ENCODE assay signal across 11 mouse cellular contexts in genomic region chr11:60206207-60206606, GRCm38 (mm10). TPM values are rescaled to one million over a fixed set of nuclear protein-coding genes. Genes with fewer than 3 reads are reported as not detected.
A peak's percentile ranks its signal among the peaks of the same experiment; 100 is the strongest.
DNase-seq lines count a peak whose midpoint lies in the region; ATAC-seq lines count a peak whose summit lies in the region.
"Had no signal": no experiment of that assay in that cellular context is flagged by ENCODE, and none has a peak within 500 bp of the region (broad histone marks: within the 10 kb centered on the region; RNA-seq: fewer than 3 reads in every experiment).

No protein-coding gene starts in this region.

- H3K4me1 ChIP-seq in forebrain, embryonic 12.5 days: peaks cover 50% of the 10 kb centered on the region
- peaks cover 49% of the 10 kb centered on the region for H3K4me1 ChIP-seq in forebrain, embryonic 16.5 days (replicated peaks; ENCODE audit: control insufficient read depth, insufficient read depth, low read length)
- H3K4me1 ChIP-seq in megakaryocyte, embryonic 14.5 days: peaks cover 82% of the 10 kb centered on the region
- peaks cover 52% of the 10 kb centered on the region for H3K4me1 ChIP-seq in limb, embryonic 12.5 days (replicated peaks)
- H3K4me1 ChIP-seq in neural tube, embryonic 14.5 days (ENCODE audit: control insufficient read depth, insufficient read depth, low read length): peaks cover 41% of the 10 kb centered on the region

- WGBS in forebrain, embryonic 12.5 days: 85% methylated on average over 5 of the region's 5 CpGs
- WGBS in forebrain, embryonic 16.5 days: 68% methylated on average over 5 of the region's 5 CpGs
- WGBS in limb, embryonic 12.5 days: 65% methylated on average over 5 of the region's 5 CpGs
- 75% methylated on average over 5 of the region's 5 CpGs for WGBS in neural tube, embryonic 14.5 days

- DNase-seq in kidney, postnatal 4 days: no peak
- DNase-seq in urinary bladder, postnatal 14 days (ENCODE audit: low spot score): no peak
- DNase-seq: embryo, embryonic 11 days; kidney, postnatal 14 days; lung, embryonic 14.5 days had no signal

- no peaks in the 10 kb centered on the region for H3K9me3 ChIP-seq in forebrain, embryonic 12.5 days
- H3K9me3 ChIP-seq in forebrain, embryonic 16.5 days (ENCODE audit: control insufficient read depth, low read length): no peaks in the 10 kb centered on the region
- H3K9me3 ChIP-seq in megakaryocyte, embryonic 14.5 days: no peaks in the 10 kb centered on the region
- H3K9me3 ChIP-seq in limb, embryonic 12.5 days: no peaks in the 10 kb centered on the region
- H3K9me3 ChIP-seq in neural tube, embryonic 14.5 days (ENCODE audit: control insufficient read depth, low read length): no peaks in the 10 kb centered on the region

- no peak overlapping the region for H3K9ac ChIP-seq in forebrain, embryonic 12.5 days
- H3K9ac ChIP-seq in forebrain, embryonic 16.5 days (replicated peaks; ENCODE audit: low read depth, low read length): no peak overlapping the region
- no peak overlapping the region; the same call in 1 of the 2 replicates for H3K9ac ChIP-seq in limb, embryonic 12.5 days (replicated peaks)
- H3K9ac ChIP-seq in neural tube, embryonic 14.5 days (replicated peaks; ENCODE audit: low read depth, low read length): peak overlapping the region; percentile 39; the same call in 1 of the 2 replicates
- H3K9ac ChIP-seq: lung, embryonic 14.5 days had no signal

- ATAC-seq in forebrain, embryonic 12.5 days (ENCODE audit: low FRiP score): no peak
- ATAC-seq in forebrain, embryonic 16.5 days: no peak
- no peak for ATAC-seq in megakaryocyte, adult 5-6 weeks (ENCODE audit: poor library complexity, severe bottlenecking)
- no peak for ATAC-seq in limb, embryonic 12.5 days (ENCODE audit: insufficient number of reproducible peaks, insufficient read depth, low FRiP score, low TSS enrichment, low read depth)
- no peak for ATAC-seq in neural tube, embryonic 14.5 days (ENCODE audit: low read depth)

- no peak overlapping the region for H3K4me2 ChIP-seq in forebrain, embryonic 12.5 days
- no peak overlapping the region for H3K4me2 ChIP-seq in forebrain, embryonic 16.5 days (ENCODE audit: low read length)
- H3K4me2 ChIP-seq in limb, embryonic 12.5 days: 0 out of 2 replicates have a peak overlapping the region, but pooled peaks have one; percentile 21
- no peak overlapping the region for H3K4me2 ChIP-seq in neural tube, embryonic 14.5 days (ENCODE audit: low read depth, low read length)
- H3K4me2 ChIP-seq: lung, embryonic 14.5 days had no signal

- 0 out of 2 replicates have a peak overlapping the region, but pooled peaks have one; percentile 89 for H3K27ac ChIP-seq in forebrain, embryonic 12.5 days
- no peak overlapping the region for H3K27ac ChIP-seq in forebrain, embryonic 16.5 days (ENCODE audit: low read length)
- peak overlapping the region; percentile 23; the same call in 1 of the 2 replicates for H3K27ac ChIP-seq in limb, embryonic 12.5 days
- H3K27ac ChIP-seq in neural tube, embryonic 14.5 days (ENCODE audit: low read depth, low read length): peak overlapping the region; percentile 44; the same call in 1 of the 2 replicates

- no peaks in the 10 kb centered on the region for H3K27me3 ChIP-seq in forebrain, embryonic 12.5 days
- no peaks in the 10 kb centered on the region for H3K27me3 ChIP-seq in forebrain, embryonic 16.5 days (replicated peaks; ENCODE audit: control insufficient read depth, insufficient read depth, low read length)
- H3K27me3 ChIP-seq in megakaryocyte, embryonic 14.5 days (replicated peaks): no peaks in the 10 kb centered on the region
- H3K27me3 ChIP-seq in limb, embryonic 12.5 days: no peaks in the 10 kb centered on the region
- no peaks in the 10 kb centered on the region for H3K27me3 ChIP-seq in neural tube, embryonic 14.5 days (ENCODE audit: control insufficient read depth, insufficient read depth, low read length)

- H3K36me3 ChIP-seq in forebrain, embryonic 12.5 days (replicated peaks): peaks cover 62% of the 10 kb centered on the region
- peaks cover 15% of the 10 kb centered on the region for H3K36me3 ChIP-seq in forebrain, embryonic 16.5 days (ENCODE audit: control insufficient read depth, insufficient read depth)
- peaks cover 85% of the 10 kb centered on the region for H3K36me3 ChIP-seq in megakaryocyte, embryonic 14.5 days (replicated peaks; ENCODE audit: low read length)
- peaks cover 63% of the 10 kb centered on the region for H3K36me3 ChIP-seq in limb, embryonic 12.5 days
- peaks cover 19% of the 10 kb centered on the region for H3K36me3 ChIP-seq in neural tube, embryonic 14.5 days (ENCODE audit: control insufficient read depth, insufficient read depth, low read length)

- no peak overlapping the region for H3K4me3 ChIP-seq in forebrain, embryonic 12.5 days (replicated peaks)
- H3K4me3 ChIP-seq in forebrain, embryonic 16.5 days (replicated peaks; ENCODE audit: low read length): no peak overlapping the region
- H3K4me3 ChIP-seq in megakaryocyte, embryonic 14.5 days (replicated peaks): peak overlapping the region; percentile 10
- no peak overlapping the region for H3K4me3 ChIP-seq in limb, embryonic 12.5 days (replicated peaks)
- H3K4me3 ChIP-seq in neural tube, embryonic 14.5 days (ENCODE audit: low read depth, low read length): no peak overlapping the region

RNA-seq across cellular contexts. Expression of gene Srebf1, which starts 16.2 kb away (rescaled TPM):
- polyA plus RNA-seq in forebrain, embryonic 12.5 days (2016; fragmentation: Nextera tagmentation; extraction: Ambion mirVana): 58.0 and 58.1 TPM in 2 replicates
- polyA plus RNA-seq in forebrain, embryonic 16.5 days (2015; fragmentation: Nextera tagmentation; extraction: Ambion mirVana): 41.1 and 46.9 TPM in 2 replicates
- 138 and 188 TPM in 2 replicates for polyA plus RNA-seq in megakaryocyte, embryonic 14.5 days (2012; ENCODE audit: insufficient read depth, low replicate concordance)
- total RNA-seq in megakaryocyte, adult 5-6 weeks (2015): 27.5 and 37.3 TPM in 2 replicates
- total RNA-seq in megakaryocyte, adult 5-6 weeks (2017): 27.6 and 43.3 TPM in 2 replicates
- polyA plus RNA-seq in limb, embryonic 12.5 days (2016; fragmentation: Nextera tagmentation; extraction: Ambion mirVana): 54.1 and 61.2 TPM in 2 replicates
- polyA plus RNA-seq in neural tube, embryonic 14.5 days (2014; fragmentation: Nextera tagmentation; extraction: Ambion mirVana): 38.5 and 41.3 TPM in 2 replicates
